Mouse (Mus musculus) testis, postnatal 14 days (tissue): ENCODE results near the gene Cebpb.

Experiments used
- DNase-seq: peaks from one replicate; pipeline ENCODE4 v3.0.0; 2021; ENCODE audit warnings: low spot score

Cebpb gene

DNA sequence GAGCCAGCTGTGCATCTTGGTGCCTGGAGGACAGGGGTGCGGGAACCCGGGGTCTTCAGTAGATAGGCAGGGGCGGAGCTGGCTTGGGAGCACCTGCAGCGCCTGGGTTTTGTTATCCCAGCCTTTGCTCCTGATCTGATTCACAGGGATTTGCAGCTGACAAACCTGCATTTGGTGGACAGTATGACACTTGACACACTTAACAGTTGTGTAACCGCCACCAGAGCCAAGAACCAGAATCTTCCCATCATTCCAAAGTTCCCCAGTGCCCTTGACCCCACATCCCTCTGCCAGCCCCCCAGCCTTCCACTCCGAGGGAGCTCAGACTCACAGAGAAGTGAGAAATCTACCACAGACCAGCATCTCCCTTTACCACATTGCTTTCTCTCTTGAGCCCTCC, 33.8 kb downstream of the Cebpb start:
- no peak for DNase-seq

DNA sequence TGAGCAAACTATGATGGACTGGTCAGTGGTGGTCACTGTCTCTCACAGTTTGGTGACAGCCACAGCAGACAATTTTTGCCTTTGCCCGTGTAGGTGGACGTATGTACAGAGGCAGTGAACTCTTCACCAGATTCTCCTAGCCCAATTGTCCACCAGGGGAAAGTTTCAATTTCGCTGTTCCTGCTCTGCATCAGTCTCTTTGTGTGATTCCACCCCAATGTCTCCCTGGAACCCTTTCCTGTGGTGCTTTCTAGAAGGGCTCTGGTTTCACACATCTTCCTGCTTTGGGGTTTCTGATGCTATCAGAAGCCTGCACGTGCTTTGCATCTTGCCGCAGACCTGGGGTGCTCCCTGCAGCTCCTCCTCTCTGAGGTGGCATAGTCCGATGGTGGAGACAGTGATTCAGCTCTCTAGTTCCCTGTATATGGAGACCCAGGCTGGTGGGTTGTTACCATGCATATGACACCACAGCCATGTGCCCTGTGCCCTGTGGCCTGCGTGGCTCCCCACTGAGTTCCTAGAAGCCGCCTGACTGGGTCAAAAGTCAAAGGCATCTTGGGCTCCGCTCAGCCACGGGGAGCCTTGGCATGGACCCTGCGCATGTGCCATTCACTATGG, 35.0 kb downstream of the Cebpb start:
- no peak for DNase-seq

DNA sequence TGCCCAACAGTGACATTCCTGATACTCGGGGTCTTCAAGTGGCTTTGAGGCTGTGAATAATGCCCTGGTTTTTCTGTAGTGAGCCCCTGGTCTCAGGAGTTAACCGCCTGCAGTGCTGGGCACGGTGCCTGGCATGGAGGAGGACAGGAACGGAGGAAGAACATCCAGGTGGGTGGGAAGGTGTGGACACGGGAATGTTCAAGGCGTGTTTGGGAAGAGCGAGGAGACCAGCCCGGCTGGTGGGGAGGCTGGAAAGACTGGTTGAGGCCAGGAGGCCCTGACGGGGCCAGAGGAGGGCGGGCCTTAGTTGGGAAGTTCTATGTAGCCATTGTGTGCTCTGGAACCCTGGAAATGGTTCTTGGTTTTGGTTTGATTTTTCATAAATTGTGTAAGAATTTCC, 37.2 kb downstream of the Cebpb start:
- no peak for DNase-seq

DNA sequence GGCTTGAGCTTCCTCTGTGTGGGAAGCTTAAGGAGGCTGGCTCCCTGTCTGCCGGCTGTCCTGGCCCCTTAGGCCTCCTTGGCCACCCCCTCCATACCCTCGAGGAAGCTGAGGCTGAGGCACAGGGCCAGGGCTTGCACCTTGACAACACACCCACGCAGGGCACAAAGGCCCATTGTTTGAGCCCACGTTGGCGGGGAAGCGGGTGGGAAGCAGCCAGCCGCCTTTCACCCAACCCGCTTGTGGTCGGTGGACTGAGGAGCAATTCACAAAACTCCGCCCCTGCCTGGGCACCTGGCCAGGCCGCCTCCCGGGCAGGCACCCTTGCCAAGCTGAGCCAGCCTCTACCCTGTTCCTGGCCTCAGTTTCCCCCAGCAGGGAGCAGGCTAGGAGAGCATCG, 38.4 kb downstream of the Cebpb start:
- peak; percentile 55 for DNase-seq

DNA sequence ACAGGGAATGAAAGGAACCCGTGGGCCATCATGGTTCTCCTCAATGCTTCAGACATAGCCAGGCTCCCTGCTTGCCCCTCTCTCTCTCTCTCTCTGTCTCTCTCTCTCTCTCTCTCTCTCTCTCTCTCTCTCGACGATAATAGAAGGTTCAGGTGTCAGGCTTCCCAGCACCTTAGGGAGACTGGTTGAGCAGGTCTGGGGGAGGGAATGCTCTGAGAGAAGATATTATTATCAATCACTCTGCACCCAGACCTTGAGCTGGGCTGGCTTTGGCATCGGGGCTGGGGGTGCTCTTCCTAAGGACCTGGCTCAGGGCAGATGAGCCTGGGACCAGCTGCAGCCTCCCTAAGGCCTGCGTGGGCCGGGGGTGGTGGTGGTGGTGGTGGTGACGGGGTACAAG, 41.3 kb downstream of the Cebpb start:
- no peak for DNase-seq

DNA sequence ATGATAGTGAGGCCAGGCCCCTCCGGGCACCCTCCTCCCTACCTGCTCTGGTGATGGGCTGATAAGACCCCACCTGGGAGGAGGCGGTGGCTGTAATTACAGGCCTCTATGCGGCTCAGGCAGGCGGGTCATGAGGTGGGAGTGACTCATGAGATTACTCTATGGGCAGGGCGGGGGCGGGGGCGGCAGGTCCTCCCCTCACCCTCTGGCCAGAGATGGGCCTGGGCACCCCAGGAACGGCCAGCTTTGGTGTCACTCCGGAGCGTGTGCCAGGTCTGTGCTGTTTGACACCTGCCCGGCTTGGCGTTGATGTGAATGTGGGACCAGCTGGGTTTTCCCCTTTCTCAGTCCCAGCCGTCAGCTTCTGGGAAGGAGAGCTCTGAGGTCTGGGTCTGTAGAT, 42.4 kb downstream of the Cebpb start:
- no peak for DNase-seq

DNA sequence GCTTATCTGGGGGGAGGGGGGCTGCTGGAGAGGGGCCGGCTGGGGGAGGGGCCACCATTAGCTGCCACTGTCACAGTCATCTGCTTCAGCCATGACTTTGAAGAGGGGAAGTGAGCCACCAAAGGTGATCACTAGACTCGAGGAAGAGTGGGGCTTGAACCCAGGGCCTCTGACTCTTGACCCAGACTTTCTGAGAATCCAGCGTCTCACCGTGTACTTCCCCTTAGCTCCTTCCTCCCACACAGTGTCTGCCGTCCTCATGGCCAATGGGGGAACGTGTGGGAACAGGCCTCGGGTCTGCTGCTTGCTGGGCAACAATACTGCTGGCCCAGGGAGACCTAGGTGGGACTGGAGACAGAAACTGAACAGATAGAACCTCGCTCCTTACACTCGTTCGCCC, 46.1 kb downstream of the Cebpb start:
- no peak for DNase-seq

DNA sequence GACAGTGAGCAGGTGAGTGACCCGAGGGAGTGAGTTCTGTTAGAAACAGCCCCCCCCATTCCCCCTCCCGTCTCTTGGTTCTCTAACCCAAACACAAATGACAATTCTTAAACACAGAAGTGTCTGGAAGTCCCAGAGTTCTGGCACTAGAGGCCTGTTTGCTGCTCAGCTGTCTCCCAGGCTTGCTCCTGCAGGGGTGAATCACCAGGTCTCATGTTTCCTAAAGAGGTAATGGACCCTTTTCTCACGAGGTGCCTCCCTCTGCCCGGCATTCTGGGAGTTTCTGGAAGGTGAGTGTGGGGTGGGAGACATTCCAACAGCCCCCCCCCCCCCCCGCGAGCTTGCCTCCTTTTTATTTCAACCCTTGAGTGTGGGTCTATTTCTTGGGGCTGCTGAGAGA, 50.3 kb downstream of the Cebpb start:
- no peak for DNase-seq
